Mouse (Mus musculus): ENCODE data around the gene Ugt1a7c.

GRCm38 (mm10) chr1:88136646-88137045 lies 41.8 kb downstream of the Ugt1a7c start:
- TF ChIP-seq CTCF (IDR thresholded peaks at IDR 0.05), result no peak
- TF ChIP-seq EP300 (IDR thresholded peaks at IDR 0.05), result no peak

Measured in lung, postnatal 0 days (tissue).